ENCODE assay signal across 21 mouse cellular contexts in genomic region chr9:48806591-48806990, GRCm38 (mm10). TPM values are rescaled to one million over a fixed set of nuclear protein-coding genes. Genes with fewer than 3 reads are reported as not detected.
DNase-seq lines count a peak whose midpoint lies in the region; ATAC-seq and TF ChIP-seq lines count a peak whose summit lies in the region.
"Had no signal": no experiment of that assay in that cellular context is flagged by ENCODE, and none has a peak within 500 bp of the region (broad histone marks: within the 10 kb centered on the region; RNA-seq: fewer than 3 reads in every experiment).

No protein-coding gene starts in this region.

- WGBS in intestine, postnatal 0 days, result 37% methylated on average over 6 of the region's 6 CpGs
- 46% methylated on average over 6 of the region's 6 CpGs for WGBS in intestine, embryonic 16.5 days
- 47% methylated on average over 6 of the region's 6 CpGs for WGBS in liver, postnatal 0 days (ENCODE audit: insufficient replicate concordance)

- TF ChIP-seq POLR2A in MEL (IDR thresholded peaks at IDR 0.05; ENCODE audit: control insufficient read depth in 1 of 2, insufficient read depth in 1 of 2, low read depth in 1 of 2, low read length in 2 of 2, poor library complexity in 1 of 2), result no peak

- 0 out of 2 replicates have a peak, but pooled peaks have one; percentile 23 for TF ChIP-seq CTCF in intestine, postnatal 0 days (IDR thresholded peaks at IDR 0.05; ENCODE audit: low read depth)
- TF ChIP-seq CTCF in MEL (IDR thresholded peaks at IDR 0.05 in 2 of 3, conservative IDR thresholded peaks at IDR 0.05 in 1 of 3; ENCODE audit: control insufficient read depth in 1 of 3, insufficient read depth in 1 of 3, low read depth in 2 of 3, low read length in 3 of 3, poor library complexity in 1 of 3, severe bottlenecking in 1 of 3), result no peak
- TF ChIP-seq CTCF in liver, postnatal 0 days (IDR thresholded peaks at IDR 0.05; ENCODE audit: low read depth), result peak; percentile 17; the same call in 1 of the 2 replicates

- H3K79me2 ChIP-seq in MEL (ENCODE audit: control insufficient read depth, insufficient read depth, low read length, poor library complexity), result no peaks in the 10 kb centered on the region

- TF ChIP-seq RAD21 in MEL (IDR thresholded peaks at IDR 0.05; ENCODE audit: low read depth, low read length), result no peak

- H3K9me3 ChIP-seq in intestine, postnatal 0 days (ENCODE audit: control insufficient read depth), result no peaks in the 10 kb centered on the region
- no peaks in the 10 kb centered on the region for H3K9me3 ChIP-seq in intestine, embryonic 16.5 days (ENCODE audit: control insufficient read depth, low read length)
- H3K9me3 ChIP-seq in MEL (replicated peaks; ENCODE audit: insufficient read depth, low read length), result no peaks in the 10 kb centered on the region
- no peaks in the 10 kb centered on the region for H3K9me3 ChIP-seq in liver, postnatal 0 days (ENCODE audit: low read length)
- H3K9me3 ChIP-seq: heart, embryonic 12.5 days; hindbrain, embryonic 12.5 days; limb, embryonic 13.5 days; midbrain, embryonic 10.5 days; neural tube, embryonic 13.5 days had no signal

- H3K4me2 ChIP-seq in intestine, postnatal 0 days (replicated peaks; ENCODE audit: low read depth), result no peak overlapping the region
- no peak overlapping the region for H3K4me2 ChIP-seq in intestine, embryonic 16.5 days (ENCODE audit: low read depth, low read length)
- H3K4me2 ChIP-seq in liver, postnatal 0 days (ENCODE audit: low read depth, low read length), result no peak overlapping the region
- H3K4me2 ChIP-seq: heart, embryonic 12.5 days; hindbrain, embryonic 12.5 days; limb, embryonic 13.5 days; neural tube, embryonic 13.5 days had no signal

- no peak overlapping the region for H3K9ac ChIP-seq in intestine, postnatal 0 days (ENCODE audit: low read depth, low read length)
- H3K9ac ChIP-seq in intestine, embryonic 16.5 days (ENCODE audit: low read depth, low read length), result no peak overlapping the region
- no peak overlapping the region for H3K9ac ChIP-seq in MEL (ENCODE audit: control insufficient read depth, low read depth, low read length, poor library complexity, severe bottlenecking)
- H3K9ac ChIP-seq in liver, postnatal 0 days (replicated peaks), result no peak overlapping the region
- H3K9ac ChIP-seq: heart, embryonic 12.5 days; hindbrain, embryonic 12.5 days; limb, embryonic 13.5 days; neural tube, embryonic 13.5 days had no signal

- H3K27ac ChIP-seq in intestine, postnatal 0 days (ENCODE audit: low read depth, low read length), result no peak overlapping the region
- H3K27ac ChIP-seq in intestine, embryonic 16.5 days (ENCODE audit: low read length), result no peak overlapping the region
- H3K27ac ChIP-seq in MEL (ENCODE audit: control insufficient read depth, low read depth, low read length), result peak overlapping the region; percentile 5; the same call in 1 of the 2 replicates
- H3K27ac ChIP-seq in liver, postnatal 0 days (ENCODE audit: low read depth), result no peak overlapping the region
- H3K27ac ChIP-seq: hindbrain, embryonic 12.5 days; kidney, postnatal 0 days; limb, embryonic 13.5 days; neural tube, embryonic 13.5 days had no signal

- no peaks in the 10 kb centered on the region for H3K27me3 ChIP-seq in intestine, postnatal 0 days (replicated peaks; ENCODE audit: control insufficient read depth, insufficient read depth, low read length)
- H3K27me3 ChIP-seq in intestine, embryonic 16.5 days (replicated peaks; ENCODE audit: control insufficient read depth, insufficient read depth, low read length), result no peaks in the 10 kb centered on the region
- H3K27me3 ChIP-seq in MEL (ENCODE audit: control insufficient read depth in 1 of 2, insufficient read depth in 2 of 2, low read length in 2 of 2), result no peaks in the 10 kb centered on the region
- H3K27me3 ChIP-seq in liver, postnatal 0 days (ENCODE audit: insufficient read depth, low read length), result no peaks in the 10 kb centered on the region
- H3K27me3 ChIP-seq: hindbrain, embryonic 12.5 days; neural tube, embryonic 13.5 days had no signal

- no peak for ATAC-seq in intestine, postnatal 0 days
- no peak for ATAC-seq in intestine, embryonic 16.5 days
- no peak for ATAC-seq in liver, postnatal 0 days
- ATAC-seq: midbrain, embryonic 16.5 days had no signal

- H3K4me3 ChIP-seq in intestine, postnatal 0 days (ENCODE audit: low read depth, low read length), result no peak overlapping the region
- no peak overlapping the region for H3K4me3 ChIP-seq in intestine, embryonic 16.5 days (ENCODE audit: low read length)
- H3K4me3 ChIP-seq in MEL (ENCODE audit: control insufficient read depth in 1 of 2, insufficient read depth in 1 of 2, low read depth in 2 of 2, low read length in 2 of 2), result no peak overlapping the region
- H3K4me3 ChIP-seq in liver, postnatal 0 days (ENCODE audit: low read depth, low read length), result no peak overlapping the region
- H3K4me3 ChIP-seq: heart, embryonic 12.5 days; hindbrain, embryonic 12.5 days; limb, embryonic 13.5 days; midbrain, embryonic 10.5 days; myocyte; neural tube, embryonic 13.5 days had no signal

- no peaks in the 10 kb centered on the region for H3K4me1 ChIP-seq in intestine, postnatal 0 days (replicated peaks; ENCODE audit: control insufficient read depth, insufficient read depth, low read length)
- peaks cover 4% of the 10 kb centered on the region; the same call in 1 of the 2 replicates for H3K4me1 ChIP-seq in intestine, embryonic 16.5 days (ENCODE audit: control insufficient read depth, insufficient read depth, low read length)
- peaks cover 18 to 23% of the 10 kb centered on the region in 2 experiments for H3K4me1 ChIP-seq in MEL (ENCODE audit: control insufficient read depth in 1 of 2, insufficient read depth in 2 of 2, low read length in 2 of 2)
- peaks cover 4% of the 10 kb centered on the region for H3K4me1 ChIP-seq in liver, postnatal 0 days (ENCODE audit: insufficient read depth)
- H3K4me1 ChIP-seq: neural tube, embryonic 13.5 days had no signal

- DNase-seq in 416B (ENCODE audit: low read depth) (peak; percentile 37), MEL (ENCODE audit: low read depth, low spot score) (no peak)
- DNase-seq in liver, postnatal 0 days, result no peak
- no peak for DNase-seq in frontal cortex, postnatal 25 days (ENCODE audit: low spot score in 2 of 2)
- DNase-seq in kidney, adult 11 months, result no peak
- DNase-seq: adrenal gland, postnatal 10 days; cerebellum, adult 8-10 months; cerebellum, postnatal 36 days; kidney, adult 2 months; lung, adult 18-20 months had no signal

- peak in 1 of 2 experiments; percentile 53; a peak in 3 of 4 replicates for TF ChIP-seq EP300 in MEL (IDR thresholded peaks at IDR 0.05; ENCODE audit: low read depth in 1 of 2, low read length in 2 of 2)
- TF ChIP-seq EP300 in liver, postnatal 0 days (IDR thresholded peaks at IDR 0.05; ENCODE audit: low read depth), result no peak

- no peaks in the 10 kb centered on the region for H3K36me3 ChIP-seq in intestine, postnatal 0 days (ENCODE audit: control insufficient read depth, insufficient read depth)
- H3K36me3 ChIP-seq in intestine, embryonic 16.5 days (ENCODE audit: control insufficient read depth, insufficient read depth, low read length), result no peaks in the 10 kb centered on the region
- H3K36me3 ChIP-seq in MEL (ENCODE audit: control insufficient read depth in 1 of 2, insufficient read depth in 2 of 2, low read length in 2 of 2), result peaks cover 0 to 21% of the 10 kb centered on the region in 2 experiments; a peak in 2 of 4 replicates
- 0 out of 2 replicates have a peak, but pooled peaks cover 3% of the 10 kb centered on the region for H3K36me3 ChIP-seq in liver, postnatal 0 days (replicated peaks; ENCODE audit: insufficient read depth, low read length)
- H3K36me3 ChIP-seq: heart, embryonic 12.5 days; hindbrain, embryonic 12.5 days; limb, embryonic 13.5 days; neural tube, embryonic 13.5 days had no signal

TF ChIP-seq in MEL, 35 proteins besides CTCF, POLR2A, EP300 and RAD21 (continues in another document):
- no peak for TF ChIP-seq ZKSCAN1 (IDR thresholded peaks at IDR 0.05; ENCODE audit: low read depth, low read length)
- no peak for TF ChIP-seq MEF2A (IDR thresholded peaks at IDR 0.05; ENCODE audit: extremely low read depth, insufficient replicate concordance, low read depth, low read length, poor library complexity, severe bottlenecking)
- no peak for TF ChIP-seq MAX (IDR thresholded peaks at IDR 0.05; ENCODE audit: low read length)
- no peak for TF ChIP-seq ELF1 (IDR thresholded peaks at IDR 0.05; ENCODE audit: low read depth, low read length)
- TF ChIP-seq E2F4 (IDR thresholded peaks at IDR 0.05; ENCODE audit: borderline replicate concordance, low read depth, low read length), result no peak
- no peak for TF ChIP-seq SIN3A (IDR thresholded peaks at IDR 0.05; ENCODE audit: low read length)
- TF ChIP-seq CHD1 (IDR thresholded peaks at IDR 0.05; ENCODE audit: low read depth, low read length), result no peak
- TF ChIP-seq RCOR1 (IDR thresholded peaks at IDR 0.05; ENCODE audit: low read depth, low read length), result 0 out of 2 replicates have a peak, but pooled peaks have one; percentile 46
- TF ChIP-seq JUND (IDR thresholded peaks at IDR 0.05; ENCODE audit: low read depth, low read length), result no peak
- TF ChIP-seq MYC (IDR thresholded peaks at IDR 0.05; ENCODE audit: low read depth, low read length), result no peak
- TF ChIP-seq USF2 (IDR thresholded peaks at IDR 0.05; ENCODE audit: borderline replicate concordance in 1 of 2, insufficient read depth in 1 of 2, low read depth in 1 of 2, low read length in 2 of 2), result no peak
- TF ChIP-seq KAT2A (conservative IDR thresholded peaks at IDR 0.05; ENCODE audit: low read depth, low read length), result no peak
- no peak for TF ChIP-seq HCFC1 (IDR thresholded peaks at IDR 0.05; ENCODE audit: low read depth, low read length)
- peak; percentile 64; the same call in 1 of the 2 replicates for TF ChIP-seq ETS1 (IDR thresholded peaks at IDR 0.05; ENCODE audit: low read depth, low read length)
- no peak for TF ChIP-seq NRF1 (IDR thresholded peaks at IDR 0.05; ENCODE audit: insufficient read depth, low read depth, low read length, poor library complexity, severe bottlenecking)
- no peak for TF ChIP-seq TAL1 (IDR thresholded peaks at IDR 0.05; ENCODE audit: low read length)
- TF ChIP-seq NELFE (IDR thresholded peaks at IDR 0.05; ENCODE audit: low read depth, low read length), result no peak
- TF ChIP-seq CHD2 (IDR thresholded peaks at IDR 0.05; ENCODE audit: low read length), result no peak
- TF ChIP-seq ZMIZ1 (IDR thresholded peaks at IDR 0.05; ENCODE audit: low read depth, low read length), result no peak
- TF ChIP-seq GATA1 (IDR thresholded peaks at IDR 0.05; ENCODE audit: low read depth, low read length), result peak; percentile 48; the same call in 1 of the 2 replicates

RNA-seq across cellular contexts. Expression of gene Zbtb16, which starts 29.4 kb away (rescaled TPM):
- polyA plus RNA-seq in intestine, postnatal 0 days (2015; fragmentation: Nextera tagmentation; extraction: Ambion mirVana), result 0.61 and 0.91 TPM in 2 replicates
- 1.9 and 2.4 TPM in 2 replicates for polyA plus RNA-seq in intestine, embryonic 16.5 days (2015; fragmentation: Nextera tagmentation; extraction: Ambion mirVana)
- total RNA-seq in MEL (2012; rRNA removed), result 0.04 and 0.07 TPM in 2 replicates
- polyA plus RNA-seq in MEL (2012; ENCODE audit: insufficient read depth in 1 of 2, insufficient read length in 2 of 2, low read depth in 1 of 2, low replicate concordance in 2 of 2, missing spikeins in 1 of 2), result under 1 TPM in 1 of 2 experiments, not detected in 1; 0.72 TPM
- 2.2 and 2.5 TPM in 2 replicates for polyA plus RNA-seq in liver, postnatal 0 days (2015; fragmentation: Nextera tagmentation; extraction: Ambion mirVana)
- polyA plus RNA-seq: C2C12, myocyte had no signal

Comparison
In these comparisons a context has a peak if more than half of its experiments do, and no peak if none do; other contexts are left out.
1. CTCF ChIP-seq: peak in intestine, postnatal 0 days (single experiment) and liver, postnatal 0 days (single experiment); none in MEL (0 of 3).